Mouse (Mus musculus): ENCODE results near the gene Alkal2.

The Alkal2 gene

GRCm38 (mm10) chr12:30883986-30884621, at the start of gene Alkal2:
Alkal2 (plus strand) TSS chr12:30884322.
- no peak for DNase-seq (ENCODE audit: low spot score)

GRCm38 (mm10) chr12:30848521-30848920, 35.6 kb upstream of the Alkal2 start:
- DNase-seq (ENCODE audit: low spot score): no peak

GRCm38 (mm10) chr12:30850902-30851301, 33.2 kb upstream of the Alkal2 start:
- peak; percentile 51 for DNase-seq (ENCODE audit: low spot score)

GRCm38 (mm10) chr12:30851871-30852270, 32.3 kb upstream of the Alkal2 start:
- no peak for DNase-seq (ENCODE audit: low spot score)

- DNase-seq (ENCODE audit: low spot score): no peak
Observed at GRCm38 (mm10) chr12:30855442-30856159, 28.5 kb upstream of the Alkal2 start.

GRCm38 (mm10) chr12:30856172-30856571, 27.9 kb upstream of the Alkal2 start:
- DNase-seq (ENCODE audit: low spot score): no peak

- DNase-seq (ENCODE audit: low spot score): peak; percentile 8
Observed at GRCm38 (mm10) chr12:30864347-30864746, 19.8 kb upstream of the Alkal2 start.

GRCm38 (mm10) chr12:30865781-30866180, 18.3 kb upstream of the Alkal2 start:
- no peak for DNase-seq (ENCODE audit: low spot score)

GRCm38 (mm10) chr12:30879447-30879846, 4.7 kb upstream of the Alkal2 start:
- DNase-seq (ENCODE audit: low spot score): no peak

- DNase-seq (ENCODE audit: low spot score): no peak
Observed at GRCm38 (mm10) chr12:30883592-30883985, 533 bp upstream of the Alkal2 start.

- no peak for DNase-seq (ENCODE audit: low spot score)
Observed at GRCm38 (mm10) chr12:30884622-30885230, 604 bp downstream of the Alkal2 start.

- peak; percentile 47 for DNase-seq (ENCODE audit: low spot score)
Observed at GRCm38 (mm10) chr12:30885891-30886290, 1.8 kb downstream of the Alkal2 start.

- no peak for DNase-seq (ENCODE audit: low spot score)
Observed at GRCm38 (mm10) chr12:30888003-30888402, 3.9 kb downstream of the Alkal2 start.

- DNase-seq (ENCODE audit: low spot score): peak; percentile 80
Observed at GRCm38 (mm10) chr12:30890067-30890466, 5.9 kb downstream of the Alkal2 start.

GRCm38 (mm10) chr12:30891438-30891837, 7.3 kb downstream of the Alkal2 start:
- DNase-seq (ENCODE audit: low spot score): no peak

GRCm38 (mm10) chr12:30897039-30897438, 12.9 kb downstream of the Alkal2 start:
- DNase-seq (ENCODE audit: low spot score): no peak

GRCm38 (mm10) chr12:30908658-30909057, 24.5 kb downstream of the Alkal2 start:
- DNase-seq (ENCODE audit: low spot score): no peak

- DNase-seq (ENCODE audit: low spot score): no peak
Observed at GRCm38 (mm10) chr12:30909881-30910280, 25.8 kb downstream of the Alkal2 start.

GRCm38 (mm10) chr12:30910860-30911259, 26.7 kb downstream of the Alkal2 start:
- no peak for DNase-seq (ENCODE audit: low spot score)

GRCm38 (mm10) chr12:30911261-30912047, 27.3 kb downstream of the Alkal2 start, which contains the start of the genes Acp1 and Sh3yl1:
Acp1 (minus strand) TSS chr12:30911589.
Sh3yl1 (plus strand) TSS chr12:30911668.
- DNase-seq (ENCODE audit: low spot score): peak; percentile 90

- DNase-seq (ENCODE audit: low spot score): no peak
Observed at GRCm38 (mm10) chr12:30912048-30912381, 27.9 kb downstream of the Alkal2 start.

- DNase-seq (ENCODE audit: low spot score): no peak
Observed at GRCm38 (mm10) chr12:30912840-30913239, 28.7 kb downstream of the Alkal2 start.
